Mouse (Mus musculus): Measurements from ENCODE around the gene Them7.
A peak's percentile ranks its signal among the peaks of the same experiment; 100 is the strongest.

Gene Them7

GRCm38 (mm10) chr2:105224134-105224986, at the start of gene Them7:
TSS of gene Them7 (plus strand) at chr2:105224320.
- DNase-seq: peak; percentile 90

DNA sequence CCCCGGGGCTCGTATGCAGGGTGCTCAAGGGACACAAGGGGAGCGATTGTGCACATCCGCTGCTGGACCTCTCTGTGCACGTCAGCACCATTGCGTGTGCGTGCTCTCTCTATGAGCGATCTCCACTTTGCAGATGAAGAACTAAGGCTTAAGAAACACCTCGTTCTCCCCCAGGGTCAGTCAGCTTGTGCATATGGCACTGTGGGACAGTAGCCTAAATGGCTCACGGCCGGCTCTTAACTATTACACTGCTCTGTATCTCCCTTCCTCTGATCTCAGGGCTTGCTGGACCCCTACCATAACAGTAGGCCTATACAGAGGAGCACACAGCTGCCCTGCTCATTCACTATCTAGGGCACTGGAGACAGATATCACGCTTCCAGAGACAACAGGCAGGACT, 45.2 kb upstream of the Them7 start:
- DNase-seq: no peak

GRCm38 (mm10) chr2:105182501-105182900, 41.6 kb upstream of the Them7 start:
- DNase-seq: no peak

DNA sequence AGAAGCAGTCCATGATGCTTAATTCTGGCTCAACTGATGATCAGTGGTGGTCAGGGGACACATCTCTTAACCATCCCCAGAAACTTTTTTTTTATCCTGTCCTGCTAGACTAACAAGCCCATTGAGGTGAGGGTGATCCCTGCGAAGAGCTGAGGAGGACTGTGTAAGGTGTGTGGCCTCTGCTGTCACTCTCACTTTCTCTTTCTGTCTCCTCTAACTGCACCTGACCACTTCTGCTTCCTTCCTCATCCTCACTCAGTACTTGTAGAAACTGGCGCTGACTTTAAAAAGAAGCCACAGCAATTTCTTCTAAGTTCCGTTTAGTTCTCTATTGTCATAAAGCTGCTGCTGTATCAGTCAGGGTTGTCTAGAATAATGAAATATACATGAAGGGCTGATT, 39.0 kb upstream of the Them7 start:
- DNase-seq: no peak

DNA sequence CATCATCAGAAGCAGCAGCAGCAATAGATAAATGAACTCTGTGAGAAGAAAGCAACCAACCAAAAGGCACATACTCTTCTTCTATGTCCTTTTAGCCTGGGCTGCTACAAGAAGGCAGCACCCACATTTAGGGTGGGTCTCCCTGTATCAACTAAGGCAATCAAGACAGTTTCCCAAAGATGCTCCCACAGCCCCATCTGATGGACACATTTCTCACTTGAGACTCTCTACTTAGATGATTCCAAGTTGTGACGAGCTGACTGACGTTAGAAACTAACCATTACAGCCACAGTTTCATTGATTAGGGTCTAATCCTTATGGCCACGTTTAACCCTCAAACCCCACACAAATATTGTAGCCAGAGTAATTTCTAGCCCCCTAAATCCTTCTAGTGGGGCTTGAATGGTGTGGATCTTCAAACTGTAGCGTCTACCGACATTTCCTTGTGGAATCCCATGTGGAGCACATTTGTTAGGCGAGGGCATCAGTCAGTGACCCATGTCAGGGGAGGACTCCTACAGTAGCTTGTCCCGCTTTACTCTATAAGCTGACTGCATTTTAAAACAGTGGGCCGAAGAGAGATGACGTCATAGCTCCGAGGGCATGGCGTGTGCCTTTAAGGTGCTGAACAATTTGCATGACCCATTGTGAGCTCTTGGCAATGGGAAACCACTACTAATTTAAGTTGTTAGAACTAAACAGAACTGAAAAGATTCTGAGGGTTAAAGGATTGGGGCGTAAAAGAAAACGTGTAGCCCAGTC, 38.2 kb upstream of the Them7 start:
- no peak for DNase-seq

- no peak for DNase-seq
Observed at GRCm38 (mm10) chr2:105186591-105186990, 37.5 kb upstream of the Them7 start.

DNA sequence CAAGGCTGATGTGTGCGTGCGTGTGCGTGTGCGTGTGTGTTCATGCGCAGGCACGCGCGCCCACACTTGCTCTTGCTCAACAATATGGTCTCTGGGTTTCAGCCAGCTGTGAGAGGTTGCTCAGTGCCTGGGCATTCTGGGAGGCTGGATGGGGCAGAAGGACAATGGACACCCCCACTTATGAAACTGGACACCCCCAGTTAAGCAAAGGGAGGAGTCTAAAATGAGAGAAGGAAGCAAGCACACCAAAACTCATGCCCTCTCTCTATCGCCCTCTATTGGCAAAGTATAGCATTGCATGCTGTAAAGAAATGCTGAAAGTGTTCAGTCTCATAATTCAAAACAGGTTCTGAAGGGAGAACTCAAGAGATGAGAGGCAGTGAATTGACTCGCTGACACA, 35.9 kb upstream of the Them7 start:
- no peak for DNase-seq

DNA sequence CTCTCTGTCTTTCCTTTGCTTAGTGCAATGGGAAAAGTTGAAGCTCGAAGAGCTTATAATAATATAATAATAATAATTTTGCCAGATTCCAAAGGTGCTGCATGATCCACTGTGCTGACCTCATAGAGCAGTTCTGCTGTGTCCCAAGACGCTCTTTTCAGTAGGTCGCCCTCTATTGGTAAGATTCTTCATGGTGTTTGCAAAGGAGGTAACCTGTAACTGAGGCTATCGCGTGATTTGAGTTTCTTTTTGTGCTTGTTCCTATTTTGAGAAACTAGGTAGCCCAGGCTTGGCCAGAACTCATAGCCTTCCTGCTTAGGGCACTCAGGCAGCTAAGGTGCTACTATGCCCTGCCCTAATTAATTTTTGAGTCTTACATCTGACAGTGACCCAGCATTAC, 34.8 kb upstream of the Them7 start:
- peak; percentile 14 for DNase-seq

DNA sequence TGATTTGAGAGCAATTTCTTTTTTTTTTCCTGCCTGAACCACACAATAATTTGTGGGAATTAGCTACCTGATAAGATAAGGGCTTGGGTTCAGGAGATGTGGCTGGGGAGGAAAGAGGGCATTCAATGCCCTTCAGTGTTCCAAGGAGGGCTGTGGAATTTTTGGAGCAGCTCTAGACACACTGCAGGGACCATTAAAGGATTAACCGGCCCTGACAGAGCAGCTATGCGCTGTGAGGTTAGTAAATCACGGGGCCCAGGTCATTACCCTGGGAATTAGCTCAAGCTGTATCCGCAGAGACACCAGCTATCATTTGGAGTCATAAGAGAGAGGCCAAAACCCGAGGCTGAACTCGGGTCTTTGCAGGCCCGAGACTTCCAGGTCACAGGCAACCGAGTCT, 24.0 kb upstream of the Them7 start:
- no peak for DNase-seq

DNA sequence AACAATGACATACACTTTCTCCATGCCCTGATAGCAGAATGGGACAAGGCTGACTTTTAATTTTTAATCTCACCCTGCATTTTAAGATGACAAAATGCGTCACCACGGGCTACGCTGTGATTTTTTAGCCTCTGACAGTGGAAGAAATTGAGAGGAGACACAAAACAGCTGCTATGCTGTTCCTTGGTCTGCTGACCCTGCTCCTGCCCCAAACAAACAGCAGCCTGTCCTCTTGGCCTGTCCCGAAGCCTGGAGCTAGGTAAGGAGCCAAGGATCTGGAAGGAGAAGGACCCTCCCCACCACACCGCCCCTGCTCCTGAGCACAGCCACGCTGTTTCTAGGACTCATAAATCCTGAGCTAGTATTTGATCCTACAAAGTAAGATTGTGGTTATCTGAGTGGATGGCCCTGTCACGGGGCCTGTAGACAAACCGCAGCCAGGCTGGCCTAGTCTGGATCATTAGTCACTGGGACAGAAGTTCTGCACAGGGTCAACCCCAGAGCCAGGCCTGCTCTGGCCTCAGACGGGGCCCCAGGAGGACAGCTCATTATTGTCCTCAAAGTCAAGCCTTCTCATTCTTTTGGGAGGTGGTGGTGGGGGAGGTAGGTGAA, 17.5 kb upstream of the Them7 start:
- DNase-seq: no peak

DNA sequence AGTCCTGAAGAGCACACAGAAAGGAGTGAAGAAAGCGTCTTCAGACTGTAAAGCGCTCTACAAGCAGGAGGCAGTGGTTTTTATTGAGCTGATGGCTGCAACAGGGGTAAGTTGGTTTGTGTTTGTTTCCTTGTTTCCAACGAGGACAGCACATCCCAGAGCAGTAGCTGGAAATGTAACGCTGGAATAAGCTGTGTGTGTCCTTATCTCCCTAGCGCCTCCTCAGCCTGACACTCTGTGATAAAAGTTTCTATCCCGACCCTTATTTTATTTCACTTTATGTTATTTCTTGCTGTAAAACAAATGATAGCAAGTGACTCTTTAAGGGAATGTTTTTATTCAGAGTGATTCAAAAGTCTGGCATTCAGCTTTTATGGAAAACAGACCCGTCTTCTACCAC, 11.3 kb upstream of the Them7 start:
- DNase-seq: no peak

DNA sequence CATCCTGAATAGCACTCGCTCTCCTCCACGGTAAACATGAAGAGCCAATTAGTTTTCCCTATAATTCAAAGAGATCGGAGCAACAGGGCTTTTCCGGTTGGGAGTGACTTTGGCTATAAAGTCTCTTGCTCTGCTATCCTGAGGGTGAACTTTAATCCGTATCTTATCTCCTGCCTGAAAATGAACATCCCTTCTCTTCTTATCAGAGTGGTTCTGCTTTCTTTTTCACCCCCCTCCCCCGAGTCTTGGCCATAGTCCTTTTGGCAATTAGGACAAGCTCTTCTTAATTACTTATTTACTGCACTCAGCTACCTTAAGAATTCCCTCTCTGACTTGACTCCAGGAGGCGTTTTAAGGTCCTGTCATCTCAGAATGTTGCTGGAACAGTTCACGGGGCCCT, 8.2 kb upstream of the Them7 start:
- DNase-seq: no peak

DNA sequence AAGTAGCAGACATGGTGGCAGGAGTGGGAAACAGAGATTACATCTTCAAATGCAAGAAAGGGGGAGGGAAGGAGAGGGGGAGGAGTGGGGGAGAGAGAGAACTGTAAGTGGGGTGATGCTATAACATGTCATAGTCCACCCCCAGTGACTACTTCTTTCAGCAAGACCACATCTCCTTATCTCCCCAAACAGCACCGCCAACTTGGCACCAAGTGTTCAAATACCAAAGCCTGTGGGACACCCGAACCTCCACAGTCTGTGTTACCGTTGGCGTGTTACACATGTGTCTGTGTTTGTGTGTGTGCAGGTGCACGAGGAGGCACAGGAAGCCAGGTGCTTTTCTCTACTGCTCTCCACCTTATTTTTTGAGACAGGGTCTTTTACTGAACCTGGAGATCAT, 4.9 kb upstream of the Them7 start:
- DNase-seq: no peak

- DNase-seq: no peak
Observed at GRCm38 (mm10) chr2:105219664-105220063, 4.5 kb upstream of the Them7 start.

DNA sequence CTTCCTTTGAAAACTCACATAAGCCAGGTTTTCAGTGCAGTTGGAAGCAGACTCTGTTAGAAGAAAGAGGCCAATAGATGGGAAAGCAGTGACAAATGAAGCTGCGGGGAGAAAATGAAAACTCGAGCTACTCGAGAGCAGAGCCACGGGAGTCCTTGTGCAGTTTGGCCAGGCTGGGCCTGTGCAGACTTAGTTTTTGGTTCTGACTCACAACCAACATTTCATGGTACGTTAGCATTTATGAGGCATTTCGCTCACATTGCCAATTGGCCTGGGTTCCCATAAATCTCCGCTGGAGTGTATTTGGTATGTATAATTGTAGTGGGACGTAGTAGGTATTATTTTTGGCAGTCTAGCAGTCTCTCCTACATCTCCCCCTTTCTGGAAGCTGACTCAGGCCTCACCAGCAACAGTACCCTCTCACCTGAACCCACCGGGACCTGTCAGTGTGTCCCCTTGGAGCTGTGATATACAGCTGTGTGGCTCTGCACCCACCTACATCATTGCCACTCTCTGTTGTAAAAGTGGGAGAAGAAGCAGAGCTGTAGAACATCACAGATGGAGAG, 3.3 kb upstream of the Them7 start:
- DNase-seq: no peak

DNA sequence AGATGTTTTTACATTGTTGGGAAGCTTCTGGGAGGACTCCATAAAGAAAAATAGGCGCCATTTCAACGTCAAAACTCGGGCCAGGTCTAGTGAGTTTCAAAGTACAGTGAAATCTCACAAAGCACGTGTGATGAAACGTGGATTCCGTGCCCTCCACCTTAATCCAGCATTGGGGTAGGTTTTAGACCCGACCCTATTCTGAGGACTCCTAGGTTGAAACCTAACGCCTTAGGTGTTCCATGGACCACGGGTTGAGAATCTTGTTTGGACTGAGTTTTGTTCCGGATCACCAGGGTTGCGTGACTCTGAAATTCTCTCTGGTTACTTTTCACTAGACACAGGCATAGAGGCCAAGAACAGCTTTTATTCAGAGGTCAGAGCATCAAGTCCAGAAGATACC, 514 bp upstream of the Them7 start:
- peak; percentile 83 for DNase-seq

DNA sequence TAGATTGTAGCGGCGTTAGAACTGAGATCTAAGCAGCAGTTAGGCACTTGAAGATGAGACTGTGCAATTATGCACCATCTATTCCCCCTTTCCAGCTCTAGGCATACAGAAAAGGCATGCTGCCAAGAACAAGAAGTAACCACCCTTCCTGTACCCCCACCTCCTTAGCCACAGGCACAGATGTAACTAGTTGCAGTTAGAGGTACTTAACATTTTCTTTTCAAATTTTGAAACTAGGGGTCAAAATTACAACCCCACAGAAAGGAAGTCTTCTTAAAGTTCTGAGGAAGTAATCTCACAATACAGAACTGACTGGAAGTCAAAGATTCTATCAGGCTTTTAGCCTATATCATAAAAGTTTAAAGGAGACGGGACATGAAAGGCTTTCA, 861 bp downstream of the Them7 start:
- no peak for DNase-seq

- no peak for DNase-seq
Observed at GRCm38 (mm10) chr2:105226297-105226958, 2.3 kb downstream of the Them7 start.

DNA sequence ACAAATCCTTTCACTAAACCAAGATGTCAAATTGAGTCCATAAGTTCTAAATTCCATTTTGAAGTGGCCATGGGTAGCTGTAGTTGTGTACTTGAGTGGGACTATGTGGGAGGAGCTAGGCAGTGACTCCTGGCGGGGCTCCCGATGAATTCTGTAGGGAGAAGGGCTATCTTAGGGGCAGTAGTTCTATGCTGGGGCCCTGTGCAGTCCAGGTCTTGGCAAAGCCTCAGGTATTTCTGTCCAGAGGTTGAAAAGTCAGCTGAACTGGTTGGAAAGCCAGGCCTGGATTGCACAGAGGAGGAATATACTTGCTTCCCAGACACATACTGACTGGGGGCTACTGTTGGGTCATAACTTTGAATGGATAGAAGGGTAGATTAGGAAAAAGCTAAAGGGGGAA, 4.3 kb downstream of the Them7 start:
- peak; percentile 82 for DNase-seq

- DNase-seq: no peak
Observed at GRCm38 (mm10) chr2:105230333-105230732, 6.2 kb downstream of the Them7 start.

DNA sequence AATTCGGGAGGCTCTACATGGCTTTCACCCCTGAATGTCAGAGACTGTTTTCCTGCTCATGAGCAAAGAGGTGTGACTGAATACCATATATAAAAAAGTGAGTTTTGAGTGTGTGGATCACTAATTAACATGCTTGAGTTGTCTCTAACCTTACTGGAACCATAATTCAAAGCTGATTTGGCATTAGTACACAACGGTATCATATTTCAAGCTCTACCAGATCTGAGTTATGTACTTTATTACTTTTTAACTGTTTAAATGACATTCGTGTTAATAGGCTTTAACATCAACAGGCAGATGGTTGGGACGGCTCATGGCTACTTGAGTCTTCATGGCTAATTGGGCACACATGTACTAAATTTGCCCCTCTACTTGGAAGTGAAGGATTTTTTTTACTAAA, 8.3 kb downstream of the Them7 start:
- no peak for DNase-seq

GRCm38 (mm10) chr2:105234278-105234677, 10.2 kb downstream of the Them7 start:
- DNase-seq: no peak

All from kidney, adult 11 months (tissue).